Mouse (Mus musculus) heart, postnatal 0 days (tissue): ENCODE measurements around the gene Rbfox1. TPM values are rescaled to one million over a fixed set of nuclear protein-coding genes. Genes with fewer than 3 reads are reported as not detected.

ENCODE experiments used
- ATAC-seq: fragments of 200-750 bp; cut with Nextera tagmentation; 2 replicates; pipeline ENCODE4 v1.8.0; 2017; ENCODE audit warnings: low read depth, moderate number of reproducible peaks, moderate library complexity; ENCODE audit not compliant: insufficient read depth
- DNase-seq: peaks from one replicate; pipeline ENCODE4 v3.0.0-alpha.2; 2016; ENCODE audit warnings: low spot score
- H3K27ac ChIP-seq: fragments of 300-500 bp; sonication (generic); 2 replicates; pipeline ENCODE4 v1.5.1; 2014; ENCODE audit warnings: low read depth, mild to moderate bottlenecking
- H3K27me3 ChIP-seq: fragments of 300-500 bp; sonication (generic); 2 replicates; pipeline ENCODE4 v1.6.1; 2014; ENCODE audit warnings: low read length, mixed read lengths; ENCODE audit not compliant: control insufficient read depth, insufficient read depth
- H3K36me3 ChIP-seq: fragments of 300-500 bp; sonication (generic); replicated peaks from 2 replicates; pipeline ENCODE4 v1.6.1; 2014; ENCODE audit warnings: low read length, mixed read lengths; ENCODE audit not compliant: control insufficient read depth, insufficient read depth
- H3K4me1 ChIP-seq: fragments of 300-500 bp; sonication (generic); 2 replicates; pipeline ENCODE4 v1.6.1; 2014; ENCODE audit warnings: antibody characterized with exemption; ENCODE audit not compliant: control insufficient read depth, insufficient read depth
- H3K4me2 ChIP-seq: fragments of 300-500 bp; sonication (generic); 2 replicates; pipeline ENCODE4 v1.6.1; 2014; ENCODE audit warnings: low read depth, mild to moderate bottlenecking, low read length, moderate library complexity
- H3K4me3 ChIP-seq: fragments of 300-500 bp; sonication (generic); 2 replicates; pipeline ENCODE4 v1.5.1; 2014; ENCODE audit warnings: low read depth, low read length
- H3K9ac ChIP-seq: fragments of 300-500 bp; sonication (generic); replicated peaks from 2 replicates; pipeline ENCODE4 v1.6.1; 2014; ENCODE audit warnings: low read depth, low read length, mixed read lengths
- H3K9me3 ChIP-seq: fragments of 300-500 bp; sonication (generic); replicated peaks from 2 replicates; pipeline ENCODE4 v1.6.1; 2016; ENCODE audit warnings: low read length; ENCODE audit not compliant: control insufficient read depth
- CTCF ChIP-seq: IDR thresholded peaks from 2 replicates; pipeline ENCODE4 v1.5.1; 2016; ENCODE audit warnings: antibody characterized with exemption, control low read depth, low read depth
- EP300 ChIP-seq: IDR thresholded peaks from 2 replicates; pipeline ENCODE4 v1.6.1; 2016; ENCODE audit warnings: antibody characterized with exemption, low read depth
- WGBS: fragments of 180-500 bp; shearing (Covaris S2); extraction: QIAGEN DNeasy Blood & Tissue Kit; methylation state at CpG from one replicate; pipeline ENCODE4 v1.1.7; 2014; 5-methylcytosine and 5-hydroxymethylcytosine counted together
- polyA plus RNA-seq: library from polyadenylated mRNA; unstranded; fragments of >200 nt; fragmentation: Nextera tagmentation; extraction: Ambion mirVana; gene quantifications from 2 replicates; pipeline ENCODE4 v1.2.1, GENCODE M21; 2015
- total RNA-seq: library from RNA; depleted of rRNA; stranded (reverse); fragments of >200 nt; gene quantifications from 2 replicates; pipeline ENCODE4 v1.2.3, GENCODE M21; 2014; ENCODE audit warnings: low replicate concordance

Rbfox1 gene
- total and polyA plus RNA-seq, 2 experiments from 2014 or later, result 6.0 to 15.3 TPM

DNA sequence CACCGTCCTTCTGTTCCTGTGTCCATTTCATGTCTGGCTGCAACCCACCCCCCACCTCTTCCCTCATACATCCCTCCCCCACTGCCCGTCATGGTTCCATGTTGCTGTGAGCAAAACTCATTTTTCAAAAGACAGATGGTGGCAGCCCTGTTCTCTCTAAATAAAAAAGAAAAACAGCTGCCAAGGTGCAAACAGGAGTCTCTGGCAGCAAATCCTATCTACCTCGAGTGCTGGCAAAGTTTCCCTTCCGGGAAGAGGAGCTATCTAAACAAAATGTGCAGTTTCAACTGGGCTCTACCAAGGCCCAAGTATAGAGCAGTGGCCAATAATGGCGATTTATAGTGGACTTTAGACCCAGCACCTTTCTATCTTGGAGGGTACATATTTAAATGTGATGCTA, 899.0 kb downstream of the Rbfox1 start:
- H3K27me3 ChIP-seq, result no peaks in the 10 kb centered on the region
- H3K36me3 ChIP-seq, result no peaks in the 10 kb centered on the region
- H3K4me2 ChIP-seq, result no peak overlapping the region
- TF ChIP-seq EP300 (no peak), CTCF (no peak)
- DNase-seq, result no peak
- no peaks in the 10 kb centered on the region for H3K9me3 ChIP-seq
- no peaks in the 10 kb centered on the region for H3K4me1 ChIP-seq
- ATAC-seq, result no peak
- H3K9ac ChIP-seq, result no peak overlapping the region
- no peak overlapping the region for H3K27ac ChIP-seq
- 57% methylated on average over 5 of the region's 5 CpGs for WGBS
- H3K4me3 ChIP-seq, result no peak overlapping the region

DNA sequence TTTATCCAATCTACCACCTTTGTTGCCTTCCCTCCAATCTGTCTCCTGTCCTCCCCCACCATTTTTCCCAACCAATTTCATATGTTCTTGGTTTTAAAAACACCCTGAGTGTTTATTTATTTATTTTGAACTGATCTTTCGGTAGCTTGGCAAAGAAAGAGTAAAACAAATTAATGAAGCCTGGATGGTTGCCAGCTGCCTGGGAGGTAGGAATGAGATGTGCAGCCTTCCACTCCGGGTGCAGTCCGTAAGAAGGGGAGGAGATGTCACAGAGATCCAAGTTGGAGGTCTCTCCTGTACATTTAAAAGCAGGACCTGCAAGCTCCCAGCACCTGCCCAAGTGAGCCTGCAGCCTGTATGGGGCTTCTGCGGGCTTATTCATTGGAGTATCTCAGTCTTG, 899.9 kb downstream of the Rbfox1 start:
- no peak for DNase-seq
- no peak for ATAC-seq
- Histone ChIP-seq H3K4me1 (no peaks in the 10 kb centered on the region), H3K9me3 (no peaks in the 10 kb centered on the region), H3K9ac (no peak overlapping the region), H3K36me3 (no peaks in the 10 kb centered on the region), H3K4me2 (no peak overlapping the region), H3K4me3 (no peak overlapping the region), H3K27ac (no peak overlapping the region), H3K27me3 (no peaks in the 10 kb centered on the region)
- TF ChIP-seq EP300 (no peak), CTCF (no peak)
- WGBS, result 50% methylated on average over 4 of the region's 4 CpGs

DNA sequence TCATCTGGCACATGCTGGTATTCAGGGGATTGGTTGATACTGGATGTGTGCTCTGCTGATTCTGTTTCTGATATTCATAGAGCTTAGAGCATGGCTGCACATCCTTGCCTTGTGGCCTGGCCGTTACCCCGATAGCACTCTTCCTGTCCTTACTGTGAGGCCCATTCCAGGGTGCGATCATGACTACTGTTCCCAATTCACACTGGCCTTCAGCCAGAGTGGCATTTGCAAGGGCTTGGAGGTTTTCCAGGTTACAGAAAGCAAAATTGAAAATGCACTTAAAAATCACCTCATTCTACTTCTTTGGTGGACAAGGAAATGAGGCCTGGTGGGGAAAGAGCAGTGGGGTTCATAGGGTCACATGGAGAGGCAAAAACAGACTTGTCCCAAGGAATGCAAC, 906.1 kb downstream of the Rbfox1 start:
- DNase-seq (no peak), ATAC-seq (no peak)
- Histone ChIP-seq H3K9ac (no peak overlapping the region), H3K36me3 (no peaks in the 10 kb centered on the region), H3K4me1 (no peaks in the 10 kb centered on the region), H3K27ac (no peak overlapping the region), H3K4me3 (no peak overlapping the region), H3K27me3 (no peaks in the 10 kb centered on the region), H3K9me3 (no peaks in the 10 kb centered on the region), H3K4me2 (no peak overlapping the region)
- TF ChIP-seq CTCF (no peak), EP300 (no peak)
- 50% methylated on average over 3 of the region's 3 CpGs for WGBS

DNA sequence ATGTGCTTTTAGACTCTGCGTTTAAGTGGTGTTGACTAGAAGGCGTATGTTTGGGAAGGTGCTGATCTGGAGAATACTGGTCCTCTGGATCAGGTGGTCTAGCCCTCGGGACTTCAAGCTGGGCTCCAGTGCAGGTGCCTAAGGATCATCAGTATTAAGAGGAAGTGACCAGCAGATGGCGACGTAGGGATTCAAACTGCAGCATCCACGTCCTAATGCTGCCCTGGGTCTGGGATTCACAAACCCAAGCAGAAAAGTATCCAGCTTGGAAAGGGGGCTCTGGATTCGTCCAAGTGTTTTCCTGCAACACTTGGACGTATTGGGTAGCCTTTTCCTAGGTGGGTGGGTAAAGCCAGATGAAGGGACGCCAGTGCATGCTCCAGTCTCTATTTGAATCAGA, 906.5 kb downstream of the Rbfox1 start:
- DNase-seq (peak; percentile 39), ATAC-seq (no peak)
- Histone ChIP-seq H3K9ac (no peak overlapping the region), H3K4me1 (no peaks in the 10 kb centered on the region), H3K27me3 (no peaks in the 10 kb centered on the region), H3K4me3 (no peak overlapping the region), H3K27ac (no peak overlapping the region), H3K36me3 (no peaks in the 10 kb centered on the region), H3K4me2 (no peak overlapping the region), H3K9me3 (no peaks in the 10 kb centered on the region)
- WGBS, result 9% methylated on average over 9 of the region's 9 CpGs
- TF ChIP-seq CTCF (peak; percentile 58), EP300 (no peak)

DNA sequence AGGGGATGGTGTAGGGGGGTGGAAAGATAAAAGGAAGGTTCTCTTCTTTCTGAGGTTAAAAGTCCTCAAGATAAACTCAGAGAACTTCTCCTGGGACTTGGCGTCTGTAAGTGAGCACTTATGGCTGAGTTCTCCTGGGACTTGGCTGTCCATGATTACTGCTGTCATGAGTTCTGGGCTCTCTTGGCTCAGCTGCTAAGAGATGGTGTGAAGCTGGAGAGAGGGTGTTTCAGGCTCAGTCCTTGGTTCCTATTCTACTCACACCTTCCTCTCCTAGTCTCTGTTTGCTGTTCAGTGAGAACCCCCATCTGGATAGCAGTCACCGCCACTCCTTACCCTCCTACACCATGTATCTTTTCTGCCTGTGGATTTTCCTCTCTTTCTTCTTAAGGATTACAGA, 921.1 kb downstream of the Rbfox1 start:
- Histone ChIP-seq H3K9ac (no peak overlapping the region), H3K4me2 (no peak overlapping the region), H3K4me3 (no peak overlapping the region), H3K27me3 (no peaks in the 10 kb centered on the region), H3K4me1 (no peaks in the 10 kb centered on the region), H3K36me3 (no peaks in the 10 kb centered on the region), H3K27ac (no peak overlapping the region), H3K9me3 (no peaks in the 10 kb centered on the region)
- WGBS, result 68% methylated on average over 2 of the region's 2 CpGs
- no peak for TF ChIP-seq CTCF
- TF ChIP-seq EP300, result no peak
- DNase-seq, result no peak
- ATAC-seq, result no peak

DNA sequence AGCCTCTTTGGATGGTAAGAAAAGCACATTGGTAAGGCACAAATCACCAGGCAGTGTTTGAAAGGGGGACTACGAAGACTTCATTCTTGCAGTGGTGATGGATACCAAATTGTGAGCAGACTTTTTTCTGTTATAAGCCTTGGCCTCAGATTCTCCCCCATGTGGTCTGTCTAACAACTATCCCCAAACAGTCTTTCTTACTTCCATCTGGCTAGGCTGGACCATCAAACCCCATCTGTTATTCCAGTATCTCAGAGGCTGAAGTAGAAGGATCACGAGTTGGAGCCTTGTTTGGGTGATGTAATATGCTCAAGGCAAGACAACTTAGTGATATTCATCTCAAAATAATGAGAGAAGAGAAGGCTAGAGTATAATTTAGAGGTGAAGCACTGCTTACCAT, 922.7 kb downstream of the Rbfox1 start:
- H3K4me1 ChIP-seq, result no peaks in the 10 kb centered on the region
- no peak overlapping the region for H3K9ac ChIP-seq
- 68% methylated on average over 2 of the region's 2 CpGs for WGBS
- H3K36me3 ChIP-seq, result no peaks in the 10 kb centered on the region
- DNase-seq (no peak), ATAC-seq (no peak)
- H3K9me3 ChIP-seq, result no peaks in the 10 kb centered on the region
- no peak overlapping the region for H3K4me3 ChIP-seq
- no peak for TF ChIP-seq CTCF
- no peak for TF ChIP-seq EP300
- H3K27me3 ChIP-seq, result no peaks in the 10 kb centered on the region
- H3K4me2 ChIP-seq, result no peak overlapping the region
- H3K27ac ChIP-seq, result no peak overlapping the region
